Comparison of ENCODE assay signal across 8 mouse cellular contexts in the genomic region with DNA sequence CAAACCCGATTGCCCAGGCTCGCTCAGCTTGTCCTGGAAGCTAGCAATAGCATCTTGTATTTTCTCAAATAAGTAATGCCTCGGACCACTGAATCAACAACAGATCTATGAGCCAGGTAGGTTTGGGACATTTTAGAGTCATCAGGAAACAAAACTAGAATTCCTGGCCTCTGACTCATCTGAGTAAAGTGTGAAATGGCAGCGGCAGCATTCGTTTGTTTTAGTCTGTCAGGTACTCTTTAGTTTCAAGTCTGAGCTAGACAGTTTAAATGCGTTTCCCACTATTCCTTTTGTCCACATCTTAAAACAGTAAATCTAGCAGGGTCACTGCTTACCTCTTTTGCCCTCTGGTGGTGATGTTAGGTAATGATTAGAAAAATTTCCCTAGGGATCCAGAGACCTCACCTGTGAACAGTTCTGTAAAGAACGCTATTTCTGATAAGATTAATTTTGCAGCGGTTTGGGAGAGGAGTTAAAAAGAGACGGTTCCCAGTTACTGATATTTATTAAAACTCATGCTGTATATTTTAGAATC. TPM values are rescaled to one million over a fixed set of nuclear protein-coding genes. Genes with fewer than 3 reads are reported as not detected.
DNase-seq lines count a peak whose midpoint lies in the region; ATAC-seq lines count a peak whose summit lies in the region.

No protein-coding gene starts in this region.

- H3K4me3 ChIP-seq in forebrain, embryonic 13.5 days, result peak overlapping the region; percentile 99
- peak overlapping the region; percentile 85 for H3K4me3 ChIP-seq in kidney, embryonic 15.5 days (replicated peaks)

- H3K4me2 ChIP-seq in forebrain, embryonic 13.5 days, result peak overlapping the region; percentile 88
- H3K4me2 ChIP-seq in kidney, embryonic 15.5 days, result peak overlapping the region; percentile 60

- no peaks in the 10 kb centered on the region for H3K9me3 ChIP-seq in forebrain, embryonic 13.5 days (replicated peaks)
- H3K9me3 ChIP-seq in kidney, embryonic 15.5 days (replicated peaks), result no peaks in the 10 kb centered on the region

- WGBS in forebrain, embryonic 13.5 days, result 14% methylated on average over 9 of the region's 9 CpGs
- WGBS in kidney, embryonic 15.5 days, result 10% methylated on average over 9 of the region's 9 CpGs

- ATAC-seq in forebrain, embryonic 13.5 days, result no peak
- no peak for ATAC-seq in kidney, embryonic 15.5 days (replicated peaks; ENCODE audit: low FRiP score)
- ATAC-seq in megakaryocyte progenitor cell, adult 5-6 weeks (replicated peaks; ENCODE audit: poor library complexity), result 0 out of 2 replicates have a peak, but pooled peaks have one; percentile 29

- peak overlapping the region; percentile 99 for H3K9ac ChIP-seq in forebrain, embryonic 13.5 days
- H3K9ac ChIP-seq in kidney, embryonic 15.5 days, result peak overlapping the region; percentile 96

- peaks cover 34% of the 10 kb centered on the region for H3K4me1 ChIP-seq in forebrain, embryonic 13.5 days
- peaks cover 25% of the 10 kb centered on the region for H3K4me1 ChIP-seq in kidney, embryonic 15.5 days

- H3K27me3 ChIP-seq in forebrain, embryonic 13.5 days, result no peaks in the 10 kb centered on the region
- no peaks in the 10 kb centered on the region for H3K27me3 ChIP-seq in kidney, embryonic 15.5 days

- intact Hi-C loops in heart, postnatal 36 days (cut with DNase I), result loop anchor here (1.0 to 5.0 kb wide), 3 partner anchors 64 to 147 kb away; partner anchors contain the start of gene 5031439G07Rik

- H3K27ac ChIP-seq in forebrain, embryonic 13.5 days, result no peak overlapping the region
- H3K27ac ChIP-seq in kidney, embryonic 15.5 days, result 0 out of 2 replicates have a peak overlapping the region, but pooled peaks have one; percentile 28

- H3K36me3 ChIP-seq in forebrain, embryonic 13.5 days (ENCODE audit: poor library complexity, severe bottlenecking), result peaks cover 27% of the 10 kb centered on the region
- H3K36me3 ChIP-seq in kidney, embryonic 15.5 days, result peaks cover 27% of the 10 kb centered on the region

- DNase-seq in heart, adult 8-10 months (ENCODE audit: low spot score), result peak; percentile 56
- no peak for DNase-seq in heart, postnatal 36 days
- peak; percentile 66 for DNase-seq in adipocyte (ENCODE audit: low spot score)
- DNase-seq in thymus, postnatal 25 days, result peak; percentile 8
- no peak for DNase-seq in layer of hippocampus, adult 8-10 months (ENCODE audit: low spot score in 2 of 2)

RNA-seq across cellular contexts. Expression of gene Nup50, which starts 1.6 kb away (rescaled TPM):
- 10 to 100 TPM; 14.8 to 16.6 (median 15.9) TPM for total RNA-seq in heart, adult 8-10 months (2022)
- total RNA-seq in heart, postnatal 36 days (2021), result 10 to 100 TPM; 14.9 to 17.2 TPM
- 41.9 and 44.7 TPM in 2 replicates for polyA plus RNA-seq in forebrain, embryonic 13.5 days (2015; fragmentation: Nextera tagmentation; extraction: Ambion mirVana)
- polyA plus RNA-seq in kidney, embryonic 15.5 days (2015; fragmentation: Nextera tagmentation; extraction: Ambion mirVana), result 41.1 and 42.9 TPM in 2 replicates
- 43.6 and 44.8 TPM in 2 replicates for total RNA-seq in megakaryocyte progenitor cell, adult 5-6 weeks (2015)
- 87.7 and 99.3 TPM in 2 replicates for total RNA-seq in megakaryocyte progenitor cell, adult 5-6 weeks (2017)
- 10 to 100 TPM; 29.0 to 35.4 (median 33.0) TPM for total RNA-seq in layer of hippocampus, adult 8-10 months (2022)

RNA-seq across cellular contexts. Expression of gene Gm29666, which starts 5.0 kb away (rescaled TPM):
- total RNA-seq in heart, adult 8-10 months (2022), result under 1 TPM; 0.08 to 0.19 (median 0.12) TPM
- under 1 TPM; 0.11 to 0.17 TPM for total RNA-seq in heart, postnatal 36 days (2021)
- polyA plus RNA-seq in forebrain, embryonic 13.5 days (2015; fragmentation: Nextera tagmentation; extraction: Ambion mirVana), result 1.1 TPM in 2 replicates
- polyA plus RNA-seq in kidney, embryonic 15.5 days (2015; fragmentation: Nextera tagmentation; extraction: Ambion mirVana), result 0.90 and 1.0 TPM in 2 replicates
- total RNA-seq in megakaryocyte progenitor cell, adult 5-6 weeks (2015), result 0.25 and 0.46 TPM in 2 replicates
- 0.20 and 0.25 TPM in 2 replicates for total RNA-seq in megakaryocyte progenitor cell, adult 5-6 weeks (2017)
- total RNA-seq in layer of hippocampus, adult 8-10 months (2022), result 1 to 10 TPM; 1.3 to 1.8 (median 1.7) TPM

Comparison
In these comparisons a context has a peak if more than half of its experiments do, and no peak if none do; other contexts are left out.
1. DNase-seq: peak in heart, adult 8-10 months (single experiment), adipocyte (single experiment) and thymus, postnatal 25 days (single experiment); none in heart, postnatal 36 days (0 of 2) and layer of hippocampus, adult 8-10 months (0 of 2).